Mouse (Mus musculus): ENCODE measurements around the gene Nodal. TPM values are rescaled to one million over a fixed set of nuclear protein-coding genes. Genes with fewer than 3 reads are reported as not detected.

The Nodal gene
- polyA plus RNA-seq, 1 experiment, result 0.14 TPM

DNA sequence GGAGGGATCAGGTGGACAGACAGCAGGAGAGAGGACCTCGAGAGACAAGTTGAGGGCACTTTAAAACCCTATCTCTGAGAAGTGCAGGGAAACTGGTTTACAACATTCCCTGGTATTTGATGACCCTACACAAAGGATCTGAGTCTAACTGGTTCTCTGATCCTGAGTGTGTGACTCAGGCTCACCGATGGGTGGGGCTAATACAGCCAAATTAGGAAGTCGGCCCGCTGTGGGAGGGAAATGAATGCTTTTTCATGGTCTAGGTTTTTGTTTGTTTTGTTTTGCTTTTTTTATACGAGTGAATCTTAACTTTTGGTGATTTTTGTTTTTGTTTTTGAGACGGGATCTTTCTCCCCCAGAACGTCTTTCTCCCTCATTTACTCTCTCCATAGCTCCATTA lies 51.1 kb downstream of the Nodal start:
- Histone ChIP-seq H3K27me3 (ENCODE audit: control insufficient read depth, insufficient read depth, low read length) (no peaks in the 10 kb centered on the region), H3K4me1 (ENCODE audit: control insufficient read depth, insufficient read depth, insufficient read length) (no peaks in the 10 kb centered on the region), H3K27ac (ENCODE audit: insufficient read depth, low read length) (no peak overlapping the region), H3K36me3 (ENCODE audit: control insufficient read depth, insufficient read depth, low read length) (no peaks in the 10 kb centered on the region), H3K4me3 (ENCODE audit: extremely low read depth, insufficient read depth, insufficient read length) (no peak overlapping the region)
- whole genome bisulfite sequencing, result 62% methylated on average over 7 of the region's 7 CpGs
- no peak for TF ChIP-seq POLR2A (IDR thresholded peaks at IDR 0.05; ENCODE audit: low read depth, low read length)
- DNase-seq (ENCODE audit: low read depth in 1 of 2, low spot score in 2 of 2), result no peak

DNA sequence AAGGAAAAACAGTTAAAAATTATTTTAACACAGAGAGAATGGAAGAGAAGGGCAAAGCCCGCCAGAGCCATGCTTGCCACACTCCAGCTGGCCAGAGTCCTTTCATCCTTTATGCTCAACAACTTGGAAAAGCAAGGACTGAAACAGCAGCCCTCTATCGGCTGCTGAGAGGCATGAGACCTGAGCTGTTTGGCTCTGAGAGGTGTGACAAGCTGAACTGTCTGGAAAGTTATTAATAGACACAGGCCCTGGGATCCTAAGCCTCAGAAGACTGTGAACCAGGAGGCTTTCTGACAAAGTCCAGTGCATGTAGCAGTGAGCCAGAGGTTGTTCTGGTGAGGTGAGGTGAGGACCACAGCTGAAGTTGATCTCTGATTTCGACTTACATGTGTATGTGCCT lies 55.9 kb downstream of the Nodal start:
- no peak for TF ChIP-seq CTCF (IDR thresholded peaks at IDR 0.05; ENCODE audit: extremely low read depth, insufficient read depth, insufficient read length, insufficient replicate concordance)
- no peak for TF ChIP-seq POLR2A (IDR thresholded peaks at IDR 0.05; ENCODE audit: low read depth, low read length)
- WGBS, result 85% methylated on average over 3 of the region's 3 CpGs

DNA sequence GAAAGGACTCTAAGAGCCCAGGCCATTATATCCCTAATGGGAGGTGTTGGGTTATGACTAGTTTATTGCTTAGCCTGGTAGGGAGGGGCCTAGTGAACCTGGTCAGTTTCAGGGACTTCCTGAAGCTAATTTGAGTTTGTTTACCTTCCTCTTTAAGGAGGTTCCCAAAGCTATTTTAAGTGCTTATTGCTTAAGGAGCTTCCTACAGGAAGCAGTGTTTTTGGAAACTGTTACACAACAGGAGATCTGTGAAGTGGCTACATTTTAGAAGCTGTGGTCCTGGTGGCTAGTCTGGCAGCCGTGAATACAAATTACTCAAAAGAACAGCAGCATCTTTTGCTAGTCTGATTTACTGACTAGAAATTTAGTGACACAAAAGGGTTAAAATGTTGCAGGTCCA lies 56.6 kb downstream of the Nodal start:
- Histone ChIP-seq H3K36me3 (ENCODE audit: control insufficient read depth, insufficient read depth, low read length) (no peaks in the 10 kb centered on the region), H3K4me1 (ENCODE audit: control insufficient read depth, insufficient read depth, insufficient read length) (peaks cover 5% of the 10 kb centered on the region; the same call in 1 of the 2 replicates), H3K4me3 (ENCODE audit: extremely low read depth, insufficient read depth, insufficient read length) (no peak overlapping the region), H3K27ac (ENCODE audit: insufficient read depth, low read length) (no peak overlapping the region), H3K27me3 (ENCODE audit: control insufficient read depth, insufficient read depth, low read length) (no peaks in the 10 kb centered on the region)
- DNase-seq (ENCODE audit: low read depth in 1 of 2, low spot score in 2 of 2), result no peak
- no peak for TF ChIP-seq CTCF (IDR thresholded peaks at IDR 0.05; ENCODE audit: extremely low read depth, insufficient read depth, insufficient read length, insufficient replicate concordance)
- TF ChIP-seq POLR2A (IDR thresholded peaks at IDR 0.05; ENCODE audit: low read depth, low read length), result no peak
- WGBS, result 44% methylated on average over 1 of the region's 1 CpGs

More for the DNA sequence above, 55.9 kb downstream of the Nodal start:
- peaks cover 5% of the 10 kb centered on the region; the same call in 1 of the 2 replicates for H3K4me1 ChIP-seq (ENCODE audit: control insufficient read depth, insufficient read depth, insufficient read length)
- no peaks in the 10 kb centered on the region for H3K27me3 ChIP-seq (ENCODE audit: control insufficient read depth, insufficient read depth, low read length)
- no peak overlapping the region for H3K27ac ChIP-seq (ENCODE audit: insufficient read depth, low read length)
- no peaks in the 10 kb centered on the region for H3K36me3 ChIP-seq (ENCODE audit: control insufficient read depth, insufficient read depth, low read length)
- no peak overlapping the region for H3K4me3 ChIP-seq (ENCODE audit: extremely low read depth, insufficient read depth, insufficient read length)
- no peak for DNase-seq (ENCODE audit: low read depth in 1 of 2, low spot score in 2 of 2)

Other genes starting within 250 kb of the Nodal start
- gene Tbata, start 246.0 kb upstream of the Nodal start, polyA plus RNA-seq (2012; rRNA removed), result not detected in 2 replicates
- 6.9 and 7.0 TPM in 2 replicates for gene Adamts14, start 144.5 kb upstream of the Nodal start, polyA plus RNA-seq (2012; rRNA removed)
- 16.2 and 17.4 TPM in 2 replicates for gene Prf1, start 120.1 kb upstream of the Nodal start, polyA plus RNA-seq (2012; rRNA removed)
- 11.7 and 15.0 TPM in 2 replicates for gene Pald1, start 34.4 kb upstream of the Nodal start, polyA plus RNA-seq (2012; rRNA removed)
- 93.7 and 133 TPM in 2 replicates for gene Eif4ebp2, start 34.7 kb downstream of the Nodal start, polyA plus RNA-seq (2012; rRNA removed)
- gene Lrrc20, start 57.8 kb downstream of the Nodal start, polyA plus RNA-seq (2012; rRNA removed), result 5.8 and 7.6 TPM in 2 replicates
- 0.02 TPM in 1 of 2 replicates, not detected in the other for gene Npffr1, start 177.5 kb downstream of the Nodal start, polyA plus RNA-seq (2012; rRNA removed)
- 8.2 and 9.5 TPM in 2 replicates for gene Ppa1, start 230.6 kb downstream of the Nodal start, polyA plus RNA-seq (2012; rRNA removed)